Mouse (Mus musculus) bone marrow, adult 2 months (tissue): ENCODE measurements around the gene Myh7b.

ENCODE experiments used
- CTCF ChIP-seq: fragments of 200-500 bp; IDR thresholded peaks from 2 replicates; pipeline ENCODE4 v1.5.1; 2011; ENCODE audit warnings: low read length, control low read depth; ENCODE audit not compliant: control insufficient read depth, insufficient read depth
- POLR2A ChIP-seq: fragments of 200-500 bp; IDR thresholded peaks from 2 replicates; pipeline ENCODE4 v1.6.1; 2011; ENCODE audit warnings: low read depth, mild to moderate bottlenecking, control low read depth, low read length, borderline replicate concordance; ENCODE audit not compliant: control insufficient read depth

GRCm38 (mm10) chr2:155681874-155682273 is 70.9 kb downstream of the Myh7b start:
- TF ChIP-seq CTCF (no peak), POLR2A (no peak)
